Mouse (Mus musculus) megakaryocyte, embryonic 14.5 days (primary cell): ENCODE results near the gene Eid1.

Experiments used
- FLI1 ChIP-seq: IDR thresholded peaks from 2 replicates; pipeline ENCODE4 v1.6.1; 2012; ENCODE audit warnings: low read length, inconsistent platforms, mixed read lengths
- GATA1 ChIP-seq: IDR thresholded peaks from 3 replicates; pipeline ENCODE4 v1.6.1; 2012; ENCODE audit warnings: mixed read lengths, low read length, inconsistent platforms, borderline replicate concordance

DNA sequence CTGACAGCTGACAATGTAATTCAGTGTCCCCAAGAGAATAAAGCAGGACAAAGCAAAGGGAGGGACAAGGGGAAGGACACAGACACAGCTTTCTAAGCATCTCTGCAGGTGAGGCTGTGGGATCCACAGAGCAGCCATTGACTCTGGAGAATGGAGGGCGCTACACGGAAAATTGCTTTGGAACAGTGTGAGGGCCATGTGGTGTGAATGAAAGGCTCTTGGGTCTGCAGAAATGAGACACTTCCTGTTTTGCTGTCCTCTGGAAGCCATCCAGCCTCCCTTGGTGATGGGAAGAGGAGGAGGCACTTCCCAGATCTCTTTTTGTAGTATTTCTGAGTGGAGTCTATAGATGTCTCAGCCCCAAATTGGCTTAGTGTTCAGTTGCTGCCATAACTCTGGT is 23.3 kb downstream of the Eid1 start:
- TF ChIP-seq GATA1 (no peak), FLI1 (no peak)
